Mouse (Mus musculus) kidney, embryonic 14.5 days (tissue): ENCODE measurements around the gene Ror1. TPM values are rescaled to one million over a fixed set of nuclear protein-coding genes. Genes with fewer than 3 reads are reported as not detected.

Experiments used
- ATAC-seq: fragments of 200-750 bp; cut with Nextera tagmentation; 2 replicates; pipeline ENCODE4 v1.8.0; 2017; ENCODE audit warnings: moderate number of reproducible peaks, mild to moderate bottlenecking, moderate TSS enrichment, moderate library complexity; ENCODE audit not compliant: low FRiP score, low TSS enrichment
- H3K27ac ChIP-seq: fragments of 300-500 bp; sonication (generic); 2 replicates; pipeline ENCODE4 v1.5.1; 2014; ENCODE audit warnings: low read depth, mild to moderate bottlenecking, low read length, moderate library complexity, mixed read lengths
- H3K27me3 ChIP-seq: fragments of 300-500 bp; sonication (generic); 2 replicates; pipeline ENCODE4 v1.6.1; 2014; ENCODE audit warnings: mild to moderate bottlenecking, low read length; ENCODE audit not compliant: control insufficient read depth, insufficient read depth
- H3K36me3 ChIP-seq: fragments of 300-500 bp; sonication (generic); 2 replicates; pipeline ENCODE4 v1.6.1; 2014; ENCODE audit warnings: low read length, mixed read lengths; ENCODE audit not compliant: control insufficient read depth, insufficient read depth
- H3K4me1 ChIP-seq: fragments of 300-500 bp; sonication (generic); 2 replicates; pipeline ENCODE4 v1.6.1; 2014; ENCODE audit warnings: low read length, mixed read lengths; ENCODE audit not compliant: control insufficient read depth, insufficient read depth
- H3K4me2 ChIP-seq: fragments of 300-500 bp; sonication (generic); replicated peaks from 2 replicates; pipeline ENCODE4 v1.6.1; 2014; ENCODE audit warnings: low read depth, mild to moderate bottlenecking, low read length
- H3K4me3 ChIP-seq: fragments of 300-500 bp; sonication (generic); 2 replicates; pipeline ENCODE4 v1.5.1; 2014; ENCODE audit warnings: mild to moderate bottlenecking, low read length
- H3K9ac ChIP-seq: fragments of 300-500 bp; sonication (generic); 2 replicates; pipeline ENCODE4 v1.6.1; 2014; ENCODE audit warnings: low read depth, mild to moderate bottlenecking, low read length, moderate library complexity
- H3K9me3 ChIP-seq: fragments of 300-500 bp; sonication (generic); 2 replicates; pipeline ENCODE4 v1.6.1; 2016; ENCODE audit warnings: low read length; ENCODE audit not compliant: control insufficient read depth
- WGBS: fragments of 180-500 bp; shearing (Covaris S2); extraction: QIAGEN DNeasy Blood & Tissue Kit; methylation state at CpG from one replicate; pipeline ENCODE4 v1.1.7; 2014; 5-methylcytosine and 5-hydroxymethylcytosine counted together
- polyA plus RNA-seq: library from polyadenylated mRNA; unstranded; fragments of >200 nt; fragmentation: Nextera tagmentation; extraction: Ambion mirVana; gene quantifications from 2 replicates; pipeline ENCODE4 v1.2.1, GENCODE M21; 2014

Gene Ror1
- polyA plus RNA-seq, 1 experiment from 2014 or later = 12.8 TPM

- H3K9me3 ChIP-seq = no peaks in the 10 kb centered on the region
- 87% methylated on average over 8 of the region's 8 CpGs for whole genome bisulfite sequencing
- no peak overlapping the region for H3K27ac ChIP-seq
- no peak overlapping the region for H3K4me3 ChIP-seq
- no peak for ATAC-seq
- no peaks in the 10 kb centered on the region for H3K36me3 ChIP-seq
- H3K27me3 ChIP-seq = no peaks in the 10 kb centered on the region
- peaks cover 17% of the 10 kb centered on the region for H3K4me1 ChIP-seq
- H3K4me2 ChIP-seq = no peak overlapping the region
- H3K9ac ChIP-seq = no peak overlapping the region
Measured at GRCm38 (mm10) chr4:100186781-100187180, 91.2 kb downstream of the Ror1 start.

GRCm38 (mm10) chr4:100187563-100188200 is 92.1 kb downstream of the Ror1 start:
- 53% methylated on average over 6 of the region's 6 CpGs for WGBS
- H3K27me3 ChIP-seq = no peaks in the 10 kb centered on the region
- 0 out of 2 replicates have a peak overlapping the region, but pooled peaks have one; percentile 20 for H3K27ac ChIP-seq
- no peak overlapping the region for H3K4me2 ChIP-seq
- no peaks in the 10 kb centered on the region for H3K36me3 ChIP-seq
- H3K4me1 ChIP-seq = peaks cover 17% of the 10 kb centered on the region
- H3K9me3 ChIP-seq = no peaks in the 10 kb centered on the region
- no peak; the same call in 1 of the 2 replicates for ATAC-seq
- H3K4me3 ChIP-seq = no peak overlapping the region
- no peak overlapping the region for H3K9ac ChIP-seq

- Histone ChIP-seq H3K27me3 (no peaks in the 10 kb centered on the region), H3K36me3 (no peaks in the 10 kb centered on the region), H3K9me3 (no peaks in the 10 kb centered on the region), H3K9ac (no peak overlapping the region), H3K4me3 (no peak overlapping the region), H3K4me2 (no peak overlapping the region), H3K27ac (peak overlapping the region; percentile 20; the same call in 1 of the 2 replicates), H3K4me1 (peaks cover 17% of the 10 kb centered on the region)
- peak; percentile 85 for ATAC-seq
- 23% methylated on average over 4 of the region's 4 CpGs for WGBS
Measured at GRCm38 (mm10) chr4:100188201-100188699, 92.7 kb downstream of the Ror1 start.

GRCm38 (mm10) chr4:100191483-100191882 is 95.9 kb downstream of the Ror1 start:
- H3K27ac ChIP-seq = no peak overlapping the region
- H3K27me3 ChIP-seq = no peaks in the 10 kb centered on the region
- H3K36me3 ChIP-seq = no peaks in the 10 kb centered on the region
- no peak for ATAC-seq
- no peak overlapping the region for H3K4me3 ChIP-seq
- no peak overlapping the region for H3K9ac ChIP-seq
- no peak overlapping the region for H3K4me2 ChIP-seq
- 52% methylated on average over 6 of the region's 6 CpGs for WGBS
- peaks cover 17% of the 10 kb centered on the region for H3K4me1 ChIP-seq
- H3K9me3 ChIP-seq = no peaks in the 10 kb centered on the region

GRCm38 (mm10) chr4:100194136-100194535 is 98.5 kb downstream of the Ror1 start:
- H3K27ac ChIP-seq = no peak overlapping the region
- H3K4me1 ChIP-seq = no peaks in the 10 kb centered on the region
- H3K27me3 ChIP-seq = no peaks in the 10 kb centered on the region
- no peak overlapping the region for H3K4me3 ChIP-seq
- WGBS = 78% methylated on average over 3 of the region's 3 CpGs
- no peaks in the 10 kb centered on the region for H3K9me3 ChIP-seq
- H3K9ac ChIP-seq = no peak overlapping the region
- no peak for ATAC-seq
- no peaks in the 10 kb centered on the region for H3K36me3 ChIP-seq
- no peak overlapping the region for H3K4me2 ChIP-seq

- no peak for ATAC-seq
Measured at GRCm38 (mm10) chr4:100196255-100196793, 100.7 kb downstream of the Ror1 start.

GRCm38 (mm10) chr4:100198275-100198674 is 102.7 kb downstream of the Ror1 start:
- no peak for ATAC-seq
- 54% methylated on average over 2 of the region's 2 CpGs for WGBS
- Histone ChIP-seq H3K27me3 (no peaks in the 10 kb centered on the region), H3K4me3 (no peak overlapping the region), H3K9me3 (no peaks in the 10 kb centered on the region), H3K27ac (no peak overlapping the region), H3K9ac (no peak overlapping the region), H3K36me3 (no peaks in the 10 kb centered on the region), H3K4me1 (no peaks in the 10 kb centered on the region), H3K4me2 (no peak overlapping the region)

More at GRCm38 (mm10) chr4:100196255-100196793, 100.7 kb downstream of the Ror1 start:
- Histone ChIP-seq H3K9me3 (no peaks in the 10 kb centered on the region), H3K36me3 (no peaks in the 10 kb centered on the region), H3K9ac (no peak overlapping the region), H3K4me1 (no peaks in the 10 kb centered on the region), H3K4me3 (no peak overlapping the region), H3K27ac (no peak overlapping the region), H3K27me3 (no peaks in the 10 kb centered on the region), H3K4me2 (no peak overlapping the region)
- 67% methylated on average over 5 of the region's 5 CpGs for WGBS

GRCm38 (mm10) chr4:100201322-100201721 is 105.7 kb downstream of the Ror1 start:
- no peaks in the 10 kb centered on the region for H3K9me3 ChIP-seq
- no peak overlapping the region for H3K27ac ChIP-seq
- 24% methylated on average over 2 of the region's 2 CpGs for WGBS
- no peak overlapping the region for H3K4me2 ChIP-seq
- no peaks in the 10 kb centered on the region for H3K36me3 ChIP-seq
- no peak overlapping the region for H3K4me3 ChIP-seq
- no peak overlapping the region for H3K9ac ChIP-seq
- 0 out of 2 replicates have a peak, but pooled peaks cover 5% of the 10 kb centered on the region for H3K4me1 ChIP-seq
- H3K27me3 ChIP-seq = no peaks in the 10 kb centered on the region
- no peak for ATAC-seq

- WGBS = 63% methylated on average over 5 of the region's 5 CpGs
- 0 out of 2 replicates have a peak, but pooled peaks cover 5% of the 10 kb centered on the region for H3K4me1 ChIP-seq
- no peak for ATAC-seq
Measured at GRCm38 (mm10) chr4:100203066-100203465, 107.5 kb downstream of the Ror1 start.

More at GRCm38 (mm10) chr4:100203066-100203465, 107.5 kb downstream of the Ror1 start:
- Histone ChIP-seq H3K9me3 (no peaks in the 10 kb centered on the region), H3K36me3 (no peaks in the 10 kb centered on the region), H3K9ac (no peak overlapping the region), H3K27me3 (no peaks in the 10 kb centered on the region), H3K4me3 (no peak overlapping the region), H3K4me2 (no peak overlapping the region), H3K27ac (no peak overlapping the region)
